Mouse (Mus musculus) gonadal fat pad, adult 2 months (tissue): Measurements from ENCODE around the gene Trip6. TPM values are rescaled to one million over a fixed set of nuclear protein-coding genes. Genes with fewer than 3 reads are reported as not detected.

Source experiments
- DNase-seq: peaks from one replicate; pipeline ENCODE4 v3.0.0-alpha.2; 2012; ENCODE audit warnings: low read depth
- polyA plus RNA-seq: library from polyadenylated mRNA; depleted of rRNA; stranded (reverse); fragments of >200 nt; gene quantifications from 2 replicates; pipeline ENCODE4 v1.2.3, GENCODE M21; 2012; rRNA removed

Gene Trip6
- polyA plus RNA-seq, 1 experiment, result 56.0 TPM

- no peak for DNase-seq
These were observed 45.9 kb downstream of the Trip6 start for GRCm38 (mm10) chr5:137268131-137268910.

DNA sequence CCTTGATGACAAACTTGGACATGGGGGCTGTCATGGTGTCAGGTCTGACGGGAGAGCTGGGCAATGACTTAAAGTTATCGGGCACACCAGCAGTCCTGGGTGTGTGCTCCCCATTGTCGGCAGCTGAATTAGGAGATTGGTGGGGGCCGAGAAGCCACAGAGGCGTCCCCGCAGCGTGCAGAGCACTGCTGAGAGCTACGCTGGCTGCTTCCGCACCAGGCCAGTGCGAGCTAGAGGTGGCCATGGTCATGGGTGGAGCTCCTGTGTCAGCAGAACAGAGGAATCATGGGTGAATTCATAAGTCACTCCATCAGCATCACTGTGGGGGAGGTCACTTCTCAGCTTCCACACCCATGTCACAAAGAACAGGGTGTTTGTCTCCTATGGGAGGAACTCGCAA lies 49.4 kb downstream of the Trip6 start:
- DNase-seq, result no peak

GRCm38 (mm10) chr5:137263897-137264720 lies 50.1 kb downstream of the Trip6 start:
- DNase-seq, result no peak

Other genes starting within 250 kb of the Trip6 start
- gene Serpine1, start 242.1 kb downstream of the Trip6 start, polyA plus RNA-seq, result 6.6 and 9.2 TPM in 2 replicates
- gene Trim56, start 198.2 kb downstream of the Trip6 start, polyA plus RNA-seq, result 7.2 and 12.7 TPM in 2 replicates
- gene Muc3, start 165.1 kb downstream of the Trip6 start, polyA plus RNA-seq, result 0.23 TPM in 1 of 2 replicates, not detected in the other
- gene Muc3a, start 102.0 kb downstream of the Trip6 start, polyA plus RNA-seq, result 0.62 and 0.96 TPM in 2 replicates
- gene Ache, start 26.9 kb downstream of the Trip6 start, polyA plus RNA-seq, result 1.1 and 1.2 TPM in 2 replicates
- 12.7 and 18.3 TPM in 2 replicates for gene Ufsp1, start 19.8 kb downstream of the Trip6 start, polyA plus RNA-seq
- gene Srrt, start 6.7 kb downstream of the Trip6 start, polyA plus RNA-seq, result 151 and 153 TPM in 2 replicates
- gene Slc12a9, start 19.2 kb upstream of the Trip6 start, polyA plus RNA-seq, result 20.5 and 21.6 TPM in 2 replicates
- gene Ephb4, start 35.7 kb upstream of the Trip6 start, polyA plus RNA-seq, result 30.7 and 30.8 TPM in 2 replicates
- gene Zan, start 162.7 kb upstream of the Trip6 start, polyA plus RNA-seq, result 0.20 TPM in 2 replicates
- gene Pop7, start 188.1 kb upstream of the Trip6 start, polyA plus RNA-seq, result 40.5 and 48.9 TPM in 2 replicates
- 21.5 and 26.9 TPM in 2 replicates for gene Gigyf1, start 204.1 kb upstream of the Trip6 start, polyA plus RNA-seq
- gene Epo, start 218.8 kb upstream of the Trip6 start, polyA plus RNA-seq, result not detected in 2 replicates
- 740 and 760 TPM in 2 replicates for gene Gnb2, start 219.1 kb upstream of the Trip6 start, polyA plus RNA-seq
- gene Actl6b, start 239.1 kb upstream of the Trip6 start, polyA plus RNA-seq, result 0.35 TPM in 1 of 2 replicates, not detected in the other